In the genomic region with DNA sequence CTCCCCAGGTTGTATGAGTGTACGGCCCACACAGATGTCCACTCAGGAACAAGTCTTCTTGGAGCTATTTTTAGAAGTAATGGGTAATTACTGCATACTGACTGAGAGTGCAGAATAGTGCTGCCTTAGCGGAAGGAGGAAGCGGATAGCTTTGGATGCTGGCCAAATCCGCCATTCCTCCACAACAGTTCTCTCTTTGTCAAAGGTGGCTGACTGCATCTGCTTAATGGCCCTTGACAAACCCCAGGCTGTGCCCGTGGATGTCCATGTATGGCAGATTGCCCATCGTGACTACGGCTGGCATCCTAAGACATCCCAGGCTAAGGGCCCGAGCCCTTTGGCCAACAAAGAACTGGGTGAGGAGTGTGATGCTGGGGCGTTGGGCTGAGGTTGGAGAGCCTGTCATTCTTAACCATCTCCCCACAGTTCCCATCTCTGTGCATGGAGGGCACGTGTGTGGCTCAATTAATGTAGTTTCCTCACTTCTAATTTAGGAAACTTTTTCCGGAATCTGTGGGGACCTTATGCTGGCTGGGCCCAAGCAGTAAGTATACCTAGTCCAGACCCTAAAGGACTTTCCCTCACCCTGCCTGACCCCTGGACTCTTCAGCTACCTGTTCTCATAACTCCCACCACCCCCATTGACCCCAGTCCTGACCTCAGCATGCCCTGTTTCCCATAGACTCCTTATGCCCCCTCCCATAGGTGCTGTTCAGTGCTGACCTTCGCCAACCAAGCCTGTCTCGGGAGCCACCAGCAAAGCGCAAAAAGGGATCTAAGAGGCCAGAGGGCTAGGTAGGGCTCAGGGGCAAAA, we compare ENCODE assay signal across 8 mouse cellular contexts. TPM values are rescaled to one million over a fixed set of nuclear protein-coding genes. Genes with fewer than 3 reads are reported as not detected.
DNase-seq lines count a peak whose midpoint lies in the region; ATAC-seq lines count a peak whose summit lies in the region.

No protein-coding gene starts in this region.

- peaks cover 65% of the 10 kb centered on the region for H3K36me3 ChIP-seq in midbrain, embryonic 12.5 days

- no peak overlapping the region for H3K9ac ChIP-seq in midbrain, embryonic 12.5 days (replicated peaks)

- 28% methylated on average over 14 of the region's 14 CpGs for WGBS in large intestine, adult 2 months
- 89% methylated on average over 14 of the region's 14 CpGs for WGBS in midbrain, embryonic 12.5 days

- ATAC-seq in midbrain, embryonic 12.5 days (ENCODE audit: low FRiP score, low read depth): peak; percentile 55; the same call in 1 of the 2 replicates

- no peak overlapping the region for H3K4me2 ChIP-seq in midbrain, embryonic 12.5 days (replicated peaks)

- no peaks in the 10 kb centered on the region for H3K27me3 ChIP-seq in midbrain, embryonic 12.5 days

- intact Hi-C loops in heart, postnatal 25 days (cut with DNase I): loop anchor here (5.0 kb wide), 1 partner anchor 139 kb away; the partner anchor contains the start of gene Il17rc
- intact Hi-C loops in heart, postnatal 14 days (cut with DNase I): loop anchor here (5.0 kb wide), 1 partner anchor 134 kb away; no protein-coding TSS in a partner anchor

- H3K4me3 ChIP-seq in midbrain, embryonic 12.5 days: no peak overlapping the region

- peak; percentile 95 for DNase-seq in heart, adult 11 months
- DNase-seq in heart, postnatal 25 days (ENCODE audit: low spot score): no peak
- peak; percentile 45 to 67 for DNase-seq in cerebellum, postnatal 14 days
- peak; percentile 62 to 69 for DNase-seq in heart, postnatal 14 days
- peak; percentile 75 for DNase-seq in large intestine, adult 2 months (ENCODE audit: low read depth, low spot score)
- DNase-seq in embryo, embryonic 11 days: no peak
- DNase-seq in thymus, postnatal 25 days: no peak

- no peaks in the 10 kb centered on the region for H3K9me3 ChIP-seq in midbrain, embryonic 12.5 days

- H3K27ac ChIP-seq in midbrain, embryonic 12.5 days (replicated peaks): no peak overlapping the region

- H3K4me1 ChIP-seq in midbrain, embryonic 12.5 days: 0 out of 2 replicates have a peak, but pooled peaks cover 5% of the 10 kb centered on the region

RNA-seq across cellular contexts. Expression of gene Ogg1, which starts 6.6 kb away (rescaled TPM):
- 1 to 10 TPM; 4.4 to 4.8 TPM for total RNA-seq in heart, postnatal 25 days (2021)
- 1 to 10 TPM; 6.5 to 7.4 TPM for total RNA-seq in heart, postnatal 14 days (2021)
- polyA plus RNA-seq in large intestine, adult 2 months (2012; rRNA removed): 16.9 and 18.1 TPM in 2 replicates
- 11.7 and 13.6 TPM in 2 replicates for polyA plus RNA-seq in midbrain, embryonic 12.5 days (2016; fragmentation: Nextera tagmentation; extraction: Ambion mirVana)

RNA-seq across cellular contexts. Expression of gene Camk1, which starts 10.4 kb away (rescaled TPM):
- 10 to 100 TPM; 65.9 to 68.5 TPM for total RNA-seq in heart, postnatal 25 days (2021)
- 10 to 100 TPM; 66.9 to 71.2 TPM for total RNA-seq in heart, postnatal 14 days (2021)
- polyA plus RNA-seq in large intestine, adult 2 months (2012; rRNA removed): 19.6 and 20.4 TPM in 2 replicates
- polyA plus RNA-seq in midbrain, embryonic 12.5 days (2016; fragmentation: Nextera tagmentation; extraction: Ambion mirVana): 66.5 and 67.4 TPM in 2 replicates

RNA-seq across cellular contexts. Expression of gene Brpf1, which starts 26.4 kb away (rescaled TPM):
- total RNA-seq in heart, postnatal 25 days (2021): 10 to 100 TPM; 12.7 to 15.8 TPM
- 10 to 100 TPM; 18.0 to 18.1 TPM for total RNA-seq in heart, postnatal 14 days (2021)
- 14.5 and 20.5 TPM in 2 replicates for polyA plus RNA-seq in large intestine, adult 2 months (2012; rRNA removed)
- 29.6 and 31.2 TPM in 2 replicates for polyA plus RNA-seq in midbrain, embryonic 12.5 days (2016; fragmentation: Nextera tagmentation; extraction: Ambion mirVana)

RNA-seq across cellular contexts. Expression of gene Tada3, which starts 44.3 kb away (rescaled TPM):
- 10 to 100 TPM; 21.2 to 24.4 TPM for total RNA-seq in heart, postnatal 25 days (2021)
- 10 to 100 TPM; 19.7 to 22.2 TPM for total RNA-seq in heart, postnatal 14 days (2021)
- 19.8 and 21.2 TPM in 2 replicates for polyA plus RNA-seq in large intestine, adult 2 months (2012; rRNA removed)
- 63.2 and 64.5 TPM in 2 replicates for polyA plus RNA-seq in midbrain, embryonic 12.5 days (2016; fragmentation: Nextera tagmentation; extraction: Ambion mirVana)

RNA-seq across cellular contexts. Expression of gene Arpc4, which starts 44.6 kb away (rescaled TPM):
- 10 to 100 TPM; 66.4 to 74.2 TPM for total RNA-seq in heart, postnatal 25 days (2021)
- total RNA-seq in heart, postnatal 14 days (2021): 10 to 100 TPM; 78.0 to 99.5 TPM
- polyA plus RNA-seq in large intestine, adult 2 months (2012; rRNA removed): 131 and 134 TPM in 2 replicates
- 332 and 360 TPM in 2 replicates for polyA plus RNA-seq in midbrain, embryonic 12.5 days (2016; fragmentation: Nextera tagmentation; extraction: Ambion mirVana)

Comparison
In these comparisons a context has a peak if more than half of its experiments do, and no peak if none do; other contexts are left out.
1. DNase-seq: peak in heart, adult 11 months (single experiment), cerebellum, postnatal 14 days (2 of 2), heart, postnatal 14 days (2 of 2) and large intestine, adult 2 months (single experiment); none in heart, postnatal 25 days (single experiment), embryo, embryonic 11 days (single experiment) and thymus, postnatal 25 days (single experiment).